Comparison of ENCODE assay signal across 23 mouse cellular contexts in the genomic region with DNA sequence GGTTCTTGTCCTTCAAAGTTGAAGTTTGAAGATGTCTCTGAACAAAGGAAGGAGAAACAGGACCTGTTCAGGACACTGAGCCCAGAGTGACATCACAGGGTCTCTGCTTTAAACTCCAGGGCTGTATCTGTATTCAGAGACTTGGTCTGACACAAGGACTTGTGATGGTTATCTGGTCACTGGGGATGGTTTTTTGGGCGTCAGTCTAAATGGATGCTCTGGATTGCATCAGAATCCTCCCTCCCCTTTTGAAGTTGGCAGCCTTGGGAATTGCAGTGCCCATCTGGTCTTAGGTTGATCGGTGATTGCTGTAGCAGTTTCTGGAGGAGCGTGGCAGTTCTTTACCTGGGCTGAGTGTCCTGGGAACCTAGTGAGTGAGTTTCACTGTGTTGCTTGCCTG. TPM values are rescaled to one million over a fixed set of nuclear protein-coding genes. Genes with fewer than 3 reads are reported as not detected.
DNase-seq lines count a peak whose midpoint lies in the region; ATAC-seq and TF ChIP-seq lines count a peak whose summit lies in the region.
"Had no signal": no experiment of that assay in that cellular context is flagged by ENCODE, and none has a peak within 500 bp of the region (broad histone marks: within the 10 kb centered on the region; RNA-seq: fewer than 3 reads in every experiment).

No protein-coding gene starts in this region.

- no peak overlapping the region for H3K4me3 ChIP-seq in olfactory bulb, adult 2 months (ENCODE audit: insufficient read depth, low read depth, low read length)

- whole genome bisulfite sequencing in olfactory bulb, adult 2 months, result 88% methylated on average over 3 of the region's 3 CpGs

- intact Hi-C loops in heart, postnatal 10 days (cut with DNase I), result no loop called here

- H3K4me1 ChIP-seq in olfactory bulb, adult 2 months (ENCODE audit: control insufficient read depth, insufficient read depth, low read length), result peaks cover 9% of the 10 kb centered on the region

- peak overlapping the region; percentile 24; the same call in 1 of the 2 replicates for H3K27ac ChIP-seq in olfactory bulb, adult 2 months (ENCODE audit: insufficient read depth, low read depth, low read length)

- no peak for TF ChIP-seq CTCF in olfactory bulb, adult 2 months (IDR thresholded peaks at IDR 0.05; ENCODE audit: insufficient read depth, low read depth, low read length)

- no peak for DNase-seq in frontal cortex, postnatal 25 days (ENCODE audit: low spot score in 2 of 2)
- peak; percentile 92 for DNase-seq in MN1 (ENCODE audit: low spot score)
- DNase-seq in brain, adult 2 months (ENCODE audit: low read depth, low spot score), result peak; percentile 23
- no peak for DNase-seq in embryo, embryonic 11 days
- no peak for DNase-seq in Muller cell, postnatal 12 days (ENCODE audit: inconsistent ontology term)
- no peak for DNase-seq in heart, postnatal 10 days
- DNase-seq: adrenal gland, adult 2 months; adrenal gland, adult 8-10 months; adrenal gland, postnatal 10 days; adrenal gland, postnatal 14 days; adrenal gland, postnatal 25 days; adrenal gland, postnatal 36 days; B cell, adult 2 months; cerebellum, adult 11 months; cerebellum, adult 11-12 months; cerebellum, adult 18-20 months; cerebellum, adult 2 months; cerebellum, adult 8-10 months had no signal

- TF ChIP-seq POLR2A in olfactory bulb, adult 2 months (IDR thresholded peaks at IDR 0.05; ENCODE audit: insufficient read depth, low read depth, low read length), result no peak

- peak; percentile 6; the same call in 1 of the 2 replicates for ATAC-seq in frontal cortex, adult (ENCODE audit: low TSS enrichment)
- ATAC-seq: activated CD4-positive, CD25-positive, alpha-beta regulatory T cell, adult 4 months; CD4-positive, CD25-positive, alpha-beta regulatory T cell, adult 4 months; Patski had no signal

RNA-seq across cellular contexts. Expression of gene Drosha, which starts 37.4 kb away (rescaled TPM):
- polyA plus RNA-seq in olfactory bulb, adult 2 months (2012; ENCODE audit: insufficient read depth, insufficient read length, low replicate concordance, missing spikeins), result not detected in 2 replicates
- total RNA-seq in heart, postnatal 10 days (2021), result 10 to 100 TPM; 31.2 to 33.5 TPM

RNA-seq across cellular contexts. Expression of gene 6030458C11Rik, which starts 37.6 kb away (rescaled TPM):
- polyA plus RNA-seq in olfactory bulb, adult 2 months (2012; ENCODE audit: insufficient read depth, insufficient read length, low replicate concordance, missing spikeins), result not detected in 2 replicates
- total RNA-seq in heart, postnatal 10 days (2021), result 10 to 100 TPM; 14.7 to 16.6 TPM

Comparison
In these comparisons a context has a peak if more than half of its experiments do, and no peak if none do; other contexts are left out.
1. DNase-seq: peak in MN1 (single experiment) and brain, adult 2 months (single experiment); none in frontal cortex, postnatal 25 days (0 of 2), embryo, embryonic 11 days (single experiment), Muller cell, postnatal 12 days (single experiment) and heart, postnatal 10 days (0 of 2).